Mouse (Mus musculus) kidney, embryonic 15.5 days (tissue): ENCODE measurements around the gene Stra6. TPM values are rescaled to one million over a fixed set of nuclear protein-coding genes. Genes with fewer than 3 reads are reported as not detected.

Experiments
- ATAC-seq: fragments of 200-750 bp; cut with Nextera tagmentation; replicated peaks from 2 replicates; pipeline ENCODE4 v1.8.0; 2017; ENCODE audit warnings: moderate TSS enrichment; ENCODE audit not compliant: low FRiP score
- H3K27ac ChIP-seq: fragments of 300-500 bp; sonication (generic); 2 replicates; pipeline ENCODE4 v1.5.1; 2015; ENCODE audit warnings: mild to moderate bottlenecking, inconsistent platforms
- H3K27me3 ChIP-seq: fragments of 300-500 bp; sonication (generic); 2 replicates; pipeline ENCODE4 v1.6.1; 2015; ENCODE audit warnings: inconsistent platforms
- H3K36me3 ChIP-seq: fragments of 300-500 bp; sonication (generic); 2 replicates; pipeline ENCODE4 v1.6.1; 2015; ENCODE audit warnings: inconsistent platforms
- H3K4me1 ChIP-seq: fragments of 300-500 bp; sonication (generic); 2 replicates; pipeline ENCODE4 v1.6.1; 2015; ENCODE audit warnings: inconsistent platforms
- H3K4me2 ChIP-seq: fragments of 300-500 bp; sonication (generic); 2 replicates; pipeline ENCODE4 v1.6.1; 2015; ENCODE audit warnings: moderate library complexity, mild to moderate bottlenecking, inconsistent platforms
- H3K4me3 ChIP-seq: fragments of 300-500 bp; sonication (generic); replicated peaks from 2 replicates; pipeline ENCODE4 v1.5.1; 2015; ENCODE audit warnings: mild to moderate bottlenecking, inconsistent platforms
- H3K9ac ChIP-seq: fragments of 300-500 bp; sonication (generic); 2 replicates; pipeline ENCODE4 v1.6.1; 2015; ENCODE audit warnings: mild to moderate bottlenecking, inconsistent platforms
- H3K9me3 ChIP-seq: fragments of 300-500 bp; sonication (generic); replicated peaks from 2 replicates; pipeline ENCODE4 v1.6.1; 2016; ENCODE audit warnings: inconsistent platforms
- WGBS: fragments of 180-500 bp; shearing (Covaris S2); methylation state at CpG from one replicate; pipeline ENCODE4 v1.1.7; 2015; ENCODE audit warnings: mixed read lengths; 5-methylcytosine and 5-hydroxymethylcytosine counted together
- polyA plus RNA-seq: library from polyadenylated mRNA; unstranded; fragments of >200 nt; fragmentation: Nextera tagmentation; extraction: Ambion mirVana; gene quantifications from 2 replicates; pipeline ENCODE4 v1.2.1, GENCODE M21; 2015

Stra6 gene
- polyA plus RNA-seq, 1 experiment from 2014 or later, result 29.7 TPM

GRCm38 (mm10) chr9:58035951-58036698, 27.5 kb upstream of the Stra6 start:
- Histone ChIP-seq H3K27ac (no peak overlapping the region), H3K9ac (no peak overlapping the region), H3K4me3 (no peak overlapping the region), H3K36me3 (no peaks in the 10 kb centered on the region), H3K4me2 (no peak overlapping the region), H3K4me1 (peaks cover 14% of the 10 kb centered on the region), H3K9me3 (no peaks in the 10 kb centered on the region), H3K27me3 (peaks cover 19% of the 10 kb centered on the region)
- ATAC-seq, result no peak
- 68% methylated on average over 7 of the region's 7 CpGs for WGBS

- Histone ChIP-seq H3K27me3 (peaks cover 19% of the 10 kb centered on the region), H3K4me3 (no peak overlapping the region), H3K4me2 (no peak overlapping the region), H3K9me3 (no peaks in the 10 kb centered on the region), H3K4me1 (peaks cover 22% of the 10 kb centered on the region), H3K27ac (no peak overlapping the region), H3K36me3 (no peaks in the 10 kb centered on the region), H3K9ac (no peak overlapping the region)
- no peak for ATAC-seq
- 69% methylated on average over 4 of the region's 4 CpGs for WGBS
Observed at GRCm38 (mm10) chr9:58036961-58037360, 26.6 kb upstream of the Stra6 start.

DNA sequence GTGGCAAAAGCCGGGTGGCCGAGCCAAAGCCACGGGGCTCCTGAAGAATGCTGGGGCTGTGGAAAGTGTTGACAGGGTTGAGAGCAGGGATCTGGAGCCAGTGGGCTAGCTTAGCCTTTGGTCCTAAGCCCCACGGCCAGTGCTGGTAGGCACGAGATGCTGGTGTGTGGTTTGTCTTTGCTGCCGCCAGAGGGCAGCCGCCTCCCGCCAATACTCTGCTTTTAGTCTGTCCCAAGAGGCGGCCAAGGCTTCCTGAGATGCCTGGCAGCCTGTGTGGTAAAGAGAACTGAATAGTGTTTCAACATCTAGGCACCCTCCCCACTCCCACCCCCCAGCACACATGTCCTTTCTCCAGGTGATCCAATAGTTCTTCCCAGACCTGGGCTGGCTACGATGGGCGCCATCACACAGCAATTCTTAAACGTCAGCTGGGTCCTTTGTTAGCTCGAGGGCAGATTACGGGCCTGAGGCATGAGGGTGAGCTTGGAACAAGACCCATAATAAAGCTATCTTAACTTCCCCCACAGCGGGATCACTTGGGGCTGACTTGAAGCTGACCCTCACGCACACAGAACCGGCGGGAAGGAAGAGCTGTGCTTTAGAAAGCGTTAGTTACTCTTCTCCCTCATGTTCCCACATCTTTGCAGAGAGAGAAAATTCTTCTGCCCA, 25.0 kb upstream of the Stra6 start:
- H3K27ac ChIP-seq, result 0 out of 2 replicates have a peak overlapping the region, but pooled peaks have one; percentile 20
- no peak overlapping the region for H3K4me3 ChIP-seq
- no peak overlapping the region for H3K4me2 ChIP-seq
- no peak overlapping the region for H3K9ac ChIP-seq
- ATAC-seq, result peak; percentile 72; the same call in 1 of the 2 replicates
- H3K27me3 ChIP-seq, result peaks cover 19% of the 10 kb centered on the region
- 24% methylated on average over 19 of the region's 19 CpGs for WGBS
- peaks cover 31% of the 10 kb centered on the region for H3K4me1 ChIP-seq
- no peaks in the 10 kb centered on the region for H3K36me3 ChIP-seq
- H3K9me3 ChIP-seq, result no peaks in the 10 kb centered on the region

- Histone ChIP-seq H3K9me3 (no peaks in the 10 kb centered on the region), H3K36me3 (no peaks in the 10 kb centered on the region), H3K4me2 (no peak overlapping the region), H3K27ac (0 out of 2 replicates have a peak overlapping the region, but pooled peaks have one; percentile 42), H3K9ac (no peak overlapping the region), H3K4me1 (peaks cover 46% of the 10 kb centered on the region), H3K27me3 (peaks cover 19% of the 10 kb centered on the region), H3K4me3 (no peak overlapping the region)
- no peak for ATAC-seq
- 46% methylated on average over 4 of the region's 4 CpGs for WGBS
Observed at GRCm38 (mm10) chr9:58040977-58041376, 22.6 kb upstream of the Stra6 start.

- Histone ChIP-seq H3K27ac (no peak overlapping the region), H3K4me1 (peaks cover 46% of the 10 kb centered on the region), H3K4me3 (no peak overlapping the region), H3K27me3 (peaks cover 11% of the 10 kb centered on the region), H3K36me3 (no peaks in the 10 kb centered on the region), H3K9me3 (no peaks in the 10 kb centered on the region), H3K4me2 (no peak overlapping the region), H3K9ac (peak overlapping the region; percentile 18; the same call in 1 of the 2 replicates)
- WGBS, result 24% methylated on average over 10 of the region's 10 CpGs
- no peak for ATAC-seq
Observed at GRCm38 (mm10) chr9:58042391-58042790, 21.2 kb upstream of the Stra6 start.

GRCm38 (mm10) chr9:58043496-58044017, 20.0 kb upstream of the Stra6 start:
- Histone ChIP-seq H3K4me2 (no peak overlapping the region), H3K4me1 (peaks cover 53% of the 10 kb centered on the region), H3K9ac (no peak overlapping the region), H3K36me3 (no peaks in the 10 kb centered on the region), H3K27me3 (no peaks in the 10 kb centered on the region), H3K9me3 (no peaks in the 10 kb centered on the region), H3K27ac (no peak overlapping the region), H3K4me3 (no peak overlapping the region)
- 87% methylated on average over 10 of the region's 10 CpGs for WGBS
- no peak for ATAC-seq

- WGBS, result 20% methylated on average over 10 of the region's 10 CpGs
- H3K4me3 ChIP-seq, result no peak overlapping the region
- no peak for ATAC-seq
Observed at GRCm38 (mm10) chr9:58044828-58045227, 18.8 kb upstream of the Stra6 start.

DNA sequence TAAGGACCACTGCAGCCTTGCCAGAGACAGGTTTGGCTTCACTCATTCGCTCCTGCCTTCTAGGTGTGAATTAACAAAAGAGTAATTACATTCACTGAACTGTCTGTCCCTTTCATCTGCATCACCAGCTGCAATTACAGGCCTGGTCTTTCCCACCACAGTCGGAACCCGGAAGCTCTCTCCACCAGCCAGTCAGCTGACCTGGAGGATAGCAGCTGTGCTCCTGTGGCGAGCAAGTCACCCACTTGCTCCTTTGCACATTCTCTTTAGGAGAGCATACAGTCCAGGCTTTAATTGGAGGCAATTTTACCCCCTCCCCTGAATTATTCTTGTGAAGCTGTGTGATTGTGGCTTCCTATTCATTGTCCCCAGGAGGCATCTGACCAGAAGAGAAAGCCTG, 17.9 kb upstream of the Stra6 start:
- no peak for ATAC-seq
- Histone ChIP-seq H3K9ac (no peak overlapping the region), H3K4me2 (no peak overlapping the region), H3K27me3 (0 out of 2 replicates have a peak, but pooled peaks cover 5% of the 10 kb centered on the region), H3K36me3 (no peaks in the 10 kb centered on the region), H3K4me3 (no peak overlapping the region), H3K9me3 (no peaks in the 10 kb centered on the region), H3K4me1 (peaks cover 46% of the 10 kb centered on the region), H3K27ac (no peak overlapping the region)
- 23% methylated on average over 4 of the region's 4 CpGs for WGBS

More at GRCm38 (mm10) chr9:58044828-58045227, 18.8 kb upstream of the Stra6 start:
- Histone ChIP-seq H3K4me1 (peaks cover 54% of the 10 kb centered on the region), H3K36me3 (no peaks in the 10 kb centered on the region), H3K27me3 (0 out of 2 replicates have a peak, but pooled peaks cover 5% of the 10 kb centered on the region), H3K9me3 (no peaks in the 10 kb centered on the region), H3K27ac (no peak overlapping the region), H3K9ac (no peak overlapping the region), H3K4me2 (no peak overlapping the region)

- peaks cover 32% of the 10 kb centered on the region for H3K4me1 ChIP-seq
- WGBS, result 63% methylated on average over 10 of the region's 10 CpGs
- no peaks in the 10 kb centered on the region for H3K9me3 ChIP-seq
- no peak overlapping the region for H3K9ac ChIP-seq
- no peak overlapping the region for H3K4me2 ChIP-seq
- peak overlapping the region; percentile 52 for H3K27ac ChIP-seq
- H3K36me3 ChIP-seq, result no peaks in the 10 kb centered on the region
- 0 out of 2 replicates have a peak, but pooled peaks cover 5% of the 10 kb centered on the region for H3K27me3 ChIP-seq
- no peak overlapping the region for H3K4me3 ChIP-seq
- no peak for ATAC-seq
Observed at GRCm38 (mm10) chr9:58047061-58047460, 16.5 kb upstream of the Stra6 start.

DNA sequence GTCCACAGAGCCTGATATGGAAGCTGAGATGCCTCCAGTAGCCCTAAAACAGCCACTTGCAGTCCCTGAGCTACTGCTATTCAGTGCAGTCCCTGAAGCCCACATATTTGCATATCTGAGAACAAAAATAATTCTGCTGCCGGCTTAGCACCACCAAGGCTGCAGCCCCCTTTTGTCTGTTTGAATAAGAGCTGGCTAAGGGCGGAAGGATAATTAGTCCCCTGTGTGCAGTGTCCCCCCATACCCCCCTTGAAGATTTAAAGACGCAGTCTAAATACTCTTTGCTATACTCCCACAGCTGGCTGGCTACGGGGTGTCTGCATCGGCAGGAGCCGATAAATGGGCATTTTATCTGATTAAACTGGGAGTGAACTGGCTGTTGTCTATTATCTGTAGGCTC, 15.0 kb upstream of the Stra6 start:
- no peak for ATAC-seq
- no peak overlapping the region for H3K4me2 ChIP-seq
- H3K4me1 ChIP-seq, result peaks cover 34% of the 10 kb centered on the region
- H3K9me3 ChIP-seq, result no peaks in the 10 kb centered on the region
- no peak overlapping the region for H3K27ac ChIP-seq
- H3K9ac ChIP-seq, result no peak overlapping the region
- WGBS, result 16% methylated on average over 6 of the region's 6 CpGs
- 0 out of 2 replicates have a peak, but pooled peaks cover 5% of the 10 kb centered on the region for H3K27me3 ChIP-seq
- H3K4me3 ChIP-seq, result no peak overlapping the region
- H3K36me3 ChIP-seq, result no peaks in the 10 kb centered on the region

DNA sequence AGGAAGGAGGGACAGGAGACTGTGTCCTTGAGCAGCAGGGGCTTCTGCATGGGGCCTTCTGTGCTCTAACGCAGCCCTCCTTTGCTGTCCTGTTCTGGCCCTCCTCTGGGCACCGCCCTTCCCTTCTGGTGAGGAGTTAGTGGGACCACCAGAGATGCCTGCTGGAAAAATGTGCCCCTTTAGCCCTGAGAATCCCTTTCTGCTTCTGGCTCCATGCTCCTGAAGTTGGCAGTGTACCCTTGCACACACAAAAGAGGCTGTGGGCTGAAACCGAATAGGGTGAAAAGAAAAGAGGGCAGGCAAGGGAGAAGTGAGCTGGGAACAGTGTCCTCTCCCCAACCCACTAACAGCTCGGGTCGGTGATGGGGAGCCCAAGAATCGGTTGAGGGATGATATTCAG, 14.4 kb upstream of the Stra6 start:
- WGBS, result 62% methylated on average over 6 of the region's 6 CpGs

GRCm38 (mm10) chr9:58049861-58050260, 13.7 kb upstream of the Stra6 start:
- Histone ChIP-seq H3K27ac (no peak overlapping the region), H3K4me1 (peaks cover 34% of the 10 kb centered on the region), H3K36me3 (no peaks in the 10 kb centered on the region), H3K27me3 (0 out of 2 replicates have a peak, but pooled peaks cover 5% of the 10 kb centered on the region), H3K4me2 (no peak overlapping the region), H3K9me3 (no peaks in the 10 kb centered on the region), H3K9ac (no peak overlapping the region), H3K4me3 (no peak overlapping the region)
- ATAC-seq, result no peak
- 68% methylated on average over 7 of the region's 7 CpGs for WGBS

More for the DNA sequence above, 14.4 kb upstream of the Stra6 start:
- no peak overlapping the region for H3K4me2 ChIP-seq
- no peak overlapping the region for H3K4me3 ChIP-seq
- no peaks in the 10 kb centered on the region for H3K9me3 ChIP-seq
- 0 out of 2 replicates have a peak, but pooled peaks cover 5% of the 10 kb centered on the region for H3K27me3 ChIP-seq
- no peaks in the 10 kb centered on the region for H3K36me3 ChIP-seq
- H3K4me1 ChIP-seq, result peaks cover 36% of the 10 kb centered on the region
- H3K27ac ChIP-seq, result no peak overlapping the region
- no peak overlapping the region for H3K9ac ChIP-seq
- no peak for ATAC-seq
